In the genomic region with DNA sequence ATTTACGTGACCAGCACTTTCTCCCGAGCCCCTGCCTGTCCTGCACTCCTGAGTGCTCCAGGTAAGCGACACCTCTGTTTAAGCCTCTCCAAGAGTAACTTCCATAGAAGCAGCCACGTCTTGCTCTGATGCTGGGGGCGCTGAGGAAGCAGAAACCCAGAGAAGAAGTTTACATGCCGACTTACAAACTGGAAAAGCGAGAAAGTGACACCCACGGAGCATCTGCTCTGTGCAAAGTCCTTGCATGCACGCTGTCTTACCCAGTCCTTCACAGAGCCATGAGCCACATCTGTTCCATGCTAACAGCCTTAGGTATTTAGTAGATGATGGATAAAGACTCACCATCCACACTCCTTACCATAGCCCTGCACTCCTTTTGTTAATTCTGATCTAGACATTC, we compare ENCODE assay signal across 15 mouse cellular contexts. TPM values are rescaled to one million over a fixed set of nuclear protein-coding genes. Genes with fewer than 3 reads are reported as not detected.
A peak's percentile ranks its signal among the peaks of the same experiment; 100 is the strongest.
DNase-seq lines count a peak whose midpoint lies in the region.
"Had no signal": no experiment of that assay in that cellular context is flagged by ENCODE, and none has a peak within 500 bp of the region (broad histone marks: within the 10 kb centered on the region; RNA-seq: fewer than 3 reads in every experiment).

No protein-coding gene starts in this region.

- peak; percentile 58 to 59 for DNase-seq in layer of hippocampus, adult 8-10 months (ENCODE audit: low spot score in 2 of 2)
- DNase-seq in layer of hippocampus, postnatal 25 days (ENCODE audit: extremely low spot score in 1 of 2, low spot score in 1 of 2): no peak
- DNase-seq in frontal cortex, postnatal 10 days (ENCODE audit: low spot score in 2 of 2): peak; percentile 29 to 35
- DNase-seq in left cerebral cortex, postnatal 14 days (ENCODE audit: low spot score in 2 of 2): peak; percentile 70 to 78
- DNase-seq in right cerebral cortex, postnatal 36 days (ENCODE audit: low spot score in 2 of 2): peak; percentile 78 to 90
- no peak for DNase-seq in kidney, postnatal 36 days
- no peak for DNase-seq in thymus, postnatal 4 days
- DNase-seq: adrenal gland, postnatal 14 days; cerebellum, adult 11 months; cerebellum, postnatal 10 days; gastrocnemius, postnatal 10 days; heart, adult 18-20 months; heart, postnatal 36 days; kidney, adult 9 months; lung, postnatal 4 days had no signal

- intact Hi-C loops in left cerebral cortex, postnatal 14 days (cut with DNase I): no loop called here

RNA-seq across cellular contexts. Expression of gene Syt17, which starts 48.3 kb away (rescaled TPM):
- 10 to 100 TPM; 61.5 to 90.0 (median 76.4) TPM for total RNA-seq in layer of hippocampus, adult 8-10 months (2022)
- total RNA-seq in layer of hippocampus, postnatal 25 days (2021): 10 to 100 TPM; 86.1 to 99.6 TPM
- total RNA-seq in left cerebral cortex, postnatal 14 days (2021): 10 to 100 TPM; 61.8 to 68.6 TPM

Comparison
In these comparisons a context has a peak if more than half of its experiments do, and no peak if none do; other contexts are left out.
1. DNase-seq: peak in layer of hippocampus, adult 8-10 months (2 of 2), frontal cortex, postnatal 10 days (2 of 2), left cerebral cortex, postnatal 14 days (2 of 2) and right cerebral cortex, postnatal 36 days (2 of 2); none in layer of hippocampus, postnatal 25 days (0 of 2), kidney, postnatal 36 days (0 of 2) and thymus, postnatal 4 days (single experiment).